Mouse (Mus musculus) midbrain, embryonic 11.5 days (tissue): ENCODE data around the gene Zswim3. TPM values are rescaled to one million over a fixed set of nuclear protein-coding genes. Genes with fewer than 3 reads are reported as not detected.
"Not testable (repeated sequence)": the region's sequence is repeated elsewhere in the genome, so short reads cannot be mapped to it uniquely, and the experiment has no call there.

ENCODE experiments used
- ATAC-seq: fragments of 200-750 bp; cut with Nextera tagmentation; 2 replicates; pipeline ENCODE4 v1.8.0; 2017; ENCODE audit warnings: moderate TSS enrichment, moderate library complexity; ENCODE audit not compliant: low FRiP score
- DNase-seq: peaks from one replicate; pipeline ENCODE4 v3.0.0; 2015; ENCODE audit warnings: low spot score; ENCODE audit errors: missing footprints
- H3K27ac ChIP-seq: fragments of 300-500 bp; sonication (generic); 2 replicates; pipeline ENCODE4 v1.5.1; 2014; ENCODE audit warnings: low read depth, low read length
- H3K27me3 ChIP-seq: fragments of 300-500 bp; sonication (generic); 2 replicates; pipeline ENCODE4 v1.6.1; 2014; ENCODE audit warnings: mild to moderate bottlenecking, low read length, moderate library complexity, mixed read lengths; ENCODE audit not compliant: control insufficient read depth, insufficient read depth
- H3K36me3 ChIP-seq: fragments of 300-500 bp; sonication (generic); 2 replicates; pipeline ENCODE4 v1.6.1; 2014; ENCODE audit warnings: mild to moderate bottlenecking, low read length, moderate library complexity, mixed read lengths; ENCODE audit not compliant: control insufficient read depth, insufficient read depth
- H3K4me1 ChIP-seq: fragments of 300-500 bp; sonication (generic); 2 replicates; pipeline ENCODE4 v1.6.1; 2014; ENCODE audit warnings: low read length; ENCODE audit not compliant: control insufficient read depth, insufficient read depth
- H3K4me2 ChIP-seq: fragments of 300-500 bp; sonication (generic); 2 replicates; pipeline ENCODE4 v1.6.1; 2014; ENCODE audit warnings: mild to moderate bottlenecking, moderate library complexity
- H3K4me3 ChIP-seq: fragments of 300-500 bp; sonication (generic); 2 replicates; pipeline ENCODE4 v1.5.1; 2014; ENCODE audit warnings: low read depth, low read length
- H3K9ac ChIP-seq: fragments of 300-500 bp; sonication (generic); 2 replicates; pipeline ENCODE4 v1.6.1; 2014; ENCODE audit warnings: low read length
- H3K9me3 ChIP-seq: fragments of 300-500 bp; sonication (generic); 2 replicates; pipeline ENCODE4 v1.6.1; 2016; ENCODE audit warnings: low read length; ENCODE audit not compliant: control insufficient read depth
- WGBS: fragments of 180-500 bp; shearing (Covaris S2); extraction: QIAGEN DNeasy Blood & Tissue Kit; methylation state at CpG from one replicate; pipeline ENCODE4 v1.1.7; 2014; 5-methylcytosine and 5-hydroxymethylcytosine counted together
- polyA plus RNA-seq: library from polyadenylated mRNA; unstranded; fragments of >200 nt; fragmentation: Nextera tagmentation; extraction: Ambion mirVana; gene quantifications from 2 replicates; pipeline ENCODE4 v1.2.1, GENCODE M21; 2014

Zswim3 gene
- polyA plus RNA-seq, 1 experiment from 2014 or later: 11.4 TPM

DNA sequence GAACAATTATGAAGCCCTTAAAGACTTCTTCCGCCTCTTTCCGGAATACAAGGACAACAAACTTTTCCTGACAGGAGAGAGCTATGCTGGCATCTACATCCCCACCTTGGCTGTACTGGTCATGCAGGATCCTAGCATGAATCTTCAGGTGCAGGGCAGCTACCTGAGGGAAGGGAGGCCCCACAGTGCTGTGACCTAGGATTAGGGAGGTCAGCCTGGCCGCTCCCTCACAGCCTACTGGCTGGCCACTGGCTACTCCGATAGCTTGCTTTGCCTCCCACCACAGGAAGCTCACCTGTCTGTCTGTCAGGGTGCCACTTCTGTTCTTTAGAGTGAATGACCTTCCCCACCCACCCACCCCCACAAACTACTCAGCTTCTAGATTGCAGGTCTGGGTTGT is 30.3 kb downstream of the Zswim3 start:
- H3K27ac ChIP-seq: no peak overlapping the region
- no peak overlapping the region for H3K4me3 ChIP-seq
- WGBS: 96% methylated on average over 4 of the region's 4 CpGs
- DNase-seq (no peak), ATAC-seq (no peak)
- no peak overlapping the region for H3K4me2 ChIP-seq
- peaks cover 4% of the 10 kb centered on the region; the same call in 1 of the 2 replicates for H3K36me3 ChIP-seq
- H3K27me3 ChIP-seq: no peaks in the 10 kb centered on the region
- no peaks in the 10 kb centered on the region for H3K9me3 ChIP-seq
- H3K4me1 ChIP-seq: peaks cover 18% of the 10 kb centered on the region
- no peak overlapping the region for H3K9ac ChIP-seq

DNA sequence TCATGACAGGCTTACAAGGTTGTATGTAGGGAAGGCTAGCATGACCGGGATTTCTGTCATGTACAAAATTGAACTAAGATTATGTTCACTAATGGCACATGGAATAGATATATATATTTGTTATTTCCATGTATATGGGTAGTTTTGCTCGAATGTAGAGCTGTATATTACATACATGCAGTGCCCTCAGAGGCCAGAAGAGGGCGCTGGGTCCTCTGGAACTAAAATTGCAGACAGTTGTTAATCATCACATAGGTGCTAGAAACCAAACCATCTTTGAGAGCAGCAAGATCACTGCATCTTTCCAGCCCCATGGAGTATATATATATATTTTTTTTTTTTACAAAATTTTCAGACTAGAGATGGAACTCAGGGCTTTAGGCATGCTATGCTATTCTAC is 40.9 kb downstream of the Zswim3 start:
- Histone ChIP-seq H3K36me3 (no peaks in the 10 kb centered on the region), H3K27me3 (no peaks in the 10 kb centered on the region), H3K9me3 (no peaks in the 10 kb centered on the region), H3K4me2 (no peak overlapping the region), H3K4me3 (no peak overlapping the region), H3K27ac (no peak overlapping the region), H3K4me1 (no peaks in the 10 kb centered on the region), H3K9ac (no peak overlapping the region)
- DNase-seq: peak; percentile 91
- no peak for ATAC-seq
- WGBS: 59% methylated on average over 3 of the region's 3 CpGs

DNA sequence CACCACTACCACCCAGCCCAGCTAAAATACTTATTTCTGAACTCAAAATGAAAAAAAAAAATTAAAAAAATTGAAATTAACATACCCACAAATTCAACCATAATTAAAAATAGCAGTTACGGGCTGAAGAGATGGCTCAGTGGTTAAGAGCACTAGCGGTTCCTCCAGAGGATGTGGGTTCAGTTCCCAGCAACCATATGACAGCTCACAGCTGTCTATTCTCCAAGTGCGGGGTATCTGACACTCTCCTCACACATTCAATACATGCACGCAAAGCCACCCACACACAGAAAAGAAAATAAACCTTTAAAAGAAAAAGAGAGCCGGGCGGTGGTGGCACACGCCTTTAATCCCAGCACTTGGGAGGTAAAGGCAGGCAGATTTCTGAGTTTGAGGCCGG is 45.2 kb downstream of the Zswim3 start:
- no peaks in the 10 kb centered on the region for H3K36me3 ChIP-seq
- no peak overlapping the region for H3K4me2 ChIP-seq
- WGBS: 88% methylated on average over 8 of the region's 8 CpGs
- no peaks in the 10 kb centered on the region for H3K27me3 ChIP-seq
- no peak overlapping the region for H3K4me3 ChIP-seq
- no peak for ATAC-seq
- no peak overlapping the region for H3K27ac ChIP-seq
- no peaks in the 10 kb centered on the region for H3K9me3 ChIP-seq
- no peaks in the 10 kb centered on the region for H3K4me1 ChIP-seq
- H3K9ac ChIP-seq: no peak overlapping the region
- no peak for DNase-seq

DNA sequence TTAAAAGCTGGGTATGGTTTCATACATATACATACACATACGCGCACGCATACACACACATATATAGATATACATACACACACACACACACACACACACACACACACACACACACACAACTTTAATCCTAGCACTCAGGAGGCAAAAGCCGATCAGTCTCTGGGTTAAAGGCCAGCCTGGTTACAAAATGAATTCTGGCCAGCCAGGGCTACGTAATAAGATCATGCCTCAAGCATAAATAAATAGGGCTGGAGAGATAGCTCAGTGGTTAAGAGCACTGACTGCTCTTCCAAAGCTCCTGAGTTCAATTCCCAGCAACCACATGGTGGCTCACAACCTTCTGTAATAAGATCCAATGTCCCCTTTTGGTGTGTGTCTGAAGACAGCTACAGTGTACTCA is 50.7 kb downstream of the Zswim3 start:
- not testable (repeated sequence) for H3K9me3 ChIP-seq, ATAC-seq, H3K4me2 ChIP-seq, H3K36me3 ChIP-seq, H3K9ac ChIP-seq, H3K27me3 ChIP-seq, DNase-seq, H3K4me1 ChIP-seq, H3K27ac ChIP-seq, H3K4me3 ChIP-seq
- 66% methylated on average over 5 of the region's 5 CpGs for WGBS

DNA sequence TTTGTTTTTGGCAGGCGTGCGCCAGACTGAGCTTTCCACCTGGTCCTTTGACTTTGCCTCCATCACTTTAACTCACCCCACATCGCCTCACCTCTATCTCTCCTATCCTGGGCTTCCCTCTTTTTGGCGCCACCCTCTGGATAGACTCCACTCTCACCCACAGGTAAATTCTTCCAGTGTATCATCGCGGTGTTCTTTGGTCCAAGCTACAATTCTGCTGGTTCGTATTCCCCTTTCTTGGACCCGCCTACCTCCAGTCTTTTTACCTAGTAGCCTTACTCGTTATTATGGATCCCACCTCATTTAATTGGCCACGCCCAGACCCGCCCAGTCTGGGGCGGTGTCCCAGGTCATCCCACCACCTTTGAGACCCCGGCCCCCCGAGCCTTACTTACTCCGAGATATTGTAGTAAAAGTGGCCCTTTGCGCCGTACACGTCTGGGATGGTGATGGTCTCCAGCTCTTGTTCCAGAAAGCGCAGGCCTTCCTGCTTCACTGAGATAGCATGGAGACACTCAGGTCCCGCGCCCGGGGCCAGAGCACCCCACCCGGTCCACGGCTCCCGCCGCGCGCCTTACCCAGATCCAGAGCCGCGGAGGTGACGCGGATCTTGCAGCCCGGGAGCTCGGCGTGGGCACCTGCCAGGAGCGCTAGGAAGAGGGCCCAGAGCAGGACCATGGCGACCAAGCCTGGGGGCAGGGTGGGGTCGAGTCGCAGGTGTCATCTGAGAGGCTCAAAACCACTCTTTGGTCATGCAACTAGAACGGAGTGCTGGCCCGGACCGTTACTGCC is 51.6 kb downstream of the Zswim3 start:
- no peak overlapping the region; the same call in 1 of the 2 replicates for H3K27ac ChIP-seq

DNA sequence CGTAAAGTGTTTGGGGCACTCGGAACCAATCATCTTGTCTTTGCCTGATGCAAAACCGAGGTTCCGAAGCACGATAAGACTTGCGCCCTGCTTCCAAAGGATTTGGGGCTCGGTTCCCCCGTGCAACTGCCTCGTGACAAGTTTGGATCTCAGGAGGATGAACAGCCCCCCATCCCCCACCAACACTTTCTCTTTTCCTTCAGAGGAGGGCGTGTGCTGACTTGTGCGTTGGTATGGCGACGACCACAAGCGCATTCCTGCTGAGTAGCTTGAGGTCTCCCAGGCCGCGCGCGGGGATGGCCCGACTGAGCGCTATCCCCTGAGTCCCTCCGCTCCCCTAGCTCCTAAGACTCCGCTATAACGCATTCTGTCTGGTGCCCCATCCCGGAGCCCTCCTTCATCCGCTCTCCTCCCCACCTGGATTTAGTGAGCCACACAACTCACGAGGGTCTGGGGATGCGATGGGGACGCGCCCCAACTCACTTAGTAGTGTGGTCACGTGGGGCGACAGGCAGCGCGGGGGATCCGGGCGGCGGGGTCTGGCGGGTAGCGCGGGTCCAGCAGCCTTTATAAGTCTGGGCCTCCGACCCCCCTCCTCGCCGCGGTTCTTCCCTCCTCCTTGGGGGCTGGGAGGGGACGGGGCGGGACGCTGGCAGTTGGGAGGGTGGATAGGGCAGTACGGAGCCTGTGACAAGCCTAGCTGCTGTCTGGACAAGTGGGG is 52.4 kb downstream of the Zswim3 start, which contains the start of gene Pltp:
Pltp (minus strand) TSS at position 611 of the 721 bp plus-strand sequence.
- Histone ChIP-seq H3K27ac (peak within 1 kb of the TSS; percentile 21; the same call in 1 of the 2 replicates), H3K4me1 (peaks cover 9% of the 10 kb centered on the region), H3K36me3 (no peaks in the 10 kb centered on the region), H3K4me3 (peak within 1 kb of the TSS; percentile 47), H3K4me2 (peak within 1 kb of the TSS; percentile 82), H3K27me3 (peaks cover 2% of the 10 kb centered on the region; the same call in 1 of the 2 replicates), H3K9ac (peak within 1 kb of the TSS; percentile 55), H3K9me3 (no peaks in the 10 kb centered on the region)
- DNase-seq: peak; percentile 98
- WGBS: under 1% methylated on average over 47 of the region's 47 CpGs
- ATAC-seq: peak; percentile 91

More for the DNA sequence above, 51.6 kb downstream of the Zswim3 start:
- H3K4me1 ChIP-seq: peaks cover 9% of the 10 kb centered on the region
- DNase-seq (no peak), ATAC-seq (peak; percentile 56)
- H3K4me3 ChIP-seq: peak overlapping the region; percentile 47
- peaks cover 2% of the 10 kb centered on the region; the same call in 1 of the 2 replicates for H3K27me3 ChIP-seq
- H3K36me3 ChIP-seq: no peaks in the 10 kb centered on the region
- no peaks in the 10 kb centered on the region for H3K9me3 ChIP-seq
- WGBS: under 1% methylated on average over 42 of the region's 42 CpGs
- peak overlapping the region; percentile 82 for H3K4me2 ChIP-seq
- peak overlapping the region; percentile 55 for H3K9ac ChIP-seq

DNA sequence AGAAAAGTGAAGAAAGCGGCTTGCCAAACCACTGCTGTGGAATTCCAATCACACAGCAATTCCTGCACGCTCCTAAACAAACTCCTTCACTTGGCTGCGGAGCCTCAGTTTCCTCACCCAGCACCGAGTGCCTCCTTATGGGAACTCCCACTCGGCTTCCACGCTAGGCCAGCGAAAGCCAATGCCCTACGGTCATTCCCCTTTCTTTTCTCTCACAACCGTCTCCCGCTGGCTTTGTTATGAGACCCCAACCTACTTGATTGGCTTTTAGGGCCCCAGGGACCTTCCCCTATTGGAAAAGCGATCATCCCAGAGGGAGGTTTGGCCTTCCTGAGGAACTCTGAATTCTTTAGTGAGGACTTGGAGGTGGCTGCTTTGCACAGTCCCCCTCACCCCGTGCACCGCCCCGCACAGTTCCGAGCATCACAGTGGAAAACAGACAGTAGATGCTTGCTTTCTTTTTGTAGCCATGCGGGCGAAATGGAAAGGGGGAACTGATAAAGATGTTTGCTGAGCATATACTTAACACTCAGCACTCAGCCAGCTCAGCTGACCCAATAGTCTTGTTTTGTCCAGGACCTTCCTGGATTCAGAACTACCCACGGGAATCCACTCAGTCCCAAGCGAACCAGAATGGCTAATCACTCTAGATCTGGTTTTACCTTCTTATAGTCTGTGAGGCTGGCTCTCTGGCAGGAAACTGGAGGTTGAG is 53.1 kb downstream of the Zswim3 start:
- H3K27ac ChIP-seq: peak overlapping the region; percentile 21; the same call in 1 of the 2 replicates
- peaks cover 9% of the 10 kb centered on the region for H3K4me1 ChIP-seq
- H3K27me3 ChIP-seq: peaks cover 2% of the 10 kb centered on the region; the same call in 1 of the 2 replicates
- H3K4me2 ChIP-seq: peak overlapping the region; percentile 82
- H3K4me3 ChIP-seq: peak overlapping the region; percentile 47
- DNase-seq: peak; percentile 90
- H3K36me3 ChIP-seq: no peaks in the 10 kb centered on the region
- H3K9ac ChIP-seq: peak overlapping the region; percentile 55
- peak; percentile 45 for ATAC-seq
- 3% methylated on average over 19 of the region's 19 CpGs for WGBS
- no peaks in the 10 kb centered on the region for H3K9me3 ChIP-seq

DNA sequence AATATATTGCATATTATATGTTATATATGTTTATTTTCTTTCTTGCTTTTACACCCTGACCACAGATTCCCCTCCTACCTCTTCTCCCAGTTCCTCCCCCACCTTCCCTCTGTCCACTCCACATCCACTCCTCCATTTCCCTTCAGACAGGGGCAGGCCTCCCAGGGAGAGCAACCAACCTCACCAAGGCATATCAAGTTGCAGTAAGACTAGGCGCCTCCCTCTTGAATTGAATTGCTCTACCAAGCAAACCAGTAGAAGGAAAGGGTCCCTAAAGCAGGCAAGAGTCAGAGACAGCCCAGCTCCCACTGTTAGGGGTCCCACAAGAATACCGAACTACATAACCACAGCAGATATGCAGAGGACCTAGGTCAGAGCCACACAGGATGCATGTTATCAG is 54.3 kb downstream of the Zswim3 start:
- Histone ChIP-seq H3K9me3 (no peaks in the 10 kb centered on the region), H3K36me3 (no peaks in the 10 kb centered on the region), H3K4me3 (no peak overlapping the region), H3K27ac (no peak overlapping the region), H3K4me2 (no peak overlapping the region), H3K4me1 (peaks cover 9% of the 10 kb centered on the region), H3K9ac (no peak overlapping the region), H3K27me3 (peaks cover 2% of the 10 kb centered on the region; the same call in 1 of the 2 replicates)
- no peak for DNase-seq
- no peak for ATAC-seq
- WGBS: 53% methylated on average over 2 of the region's 2 CpGs
